Mouse (Mus musculus) kidney, adult 2 months (tissue): ENCODE data around the gene Dcun1d4. TPM values are rescaled to one million over a fixed set of nuclear protein-coding genes. Genes with fewer than 3 reads are reported as not detected.
"Not testable (repeated sequence)": the region's sequence is repeated elsewhere in the genome, so short reads cannot be mapped to it uniquely, and the experiment has no call there.

Experiments
- DNase-seq: peaks from one replicate; pipeline ENCODE4 v3.0.0; 2021
- H3K27ac ChIP-seq: fragments of 200-500 bp; 2 replicates; pipeline ENCODE4 v1.5.1; 2012; ENCODE audit warnings: low read depth, low read length, control low read depth, inconsistent platforms; ENCODE audit not compliant: insufficient read depth
- H3K27me3 ChIP-seq: fragments of 200-500 bp; replicated peaks from 2 replicates; pipeline ENCODE4 v1.6.1; 2012; ENCODE audit warnings: mild to moderate bottlenecking, moderate library complexity, low read length, inconsistent platforms; ENCODE audit not compliant: control insufficient read depth, insufficient read depth
- H3K36me3 ChIP-seq: fragments of 200-500 bp; 2 replicates; pipeline ENCODE4 v1.6.1; 2012; ENCODE audit warnings: mild to moderate bottlenecking, moderate library complexity, low read length, inconsistent platforms; ENCODE audit not compliant: control insufficient read depth, insufficient read depth
- H3K4me1 ChIP-seq: fragments of 200-500 bp; 2 replicates; pipeline ENCODE4 v1.6.1; 2011; ENCODE audit warnings: low read length; ENCODE audit not compliant: control insufficient read depth, insufficient read depth
- H3K4me3 ChIP-seq: fragments of 200-500 bp; 2 replicates; pipeline ENCODE4 v1.5.1; 2011; ENCODE audit warnings: mild to moderate bottlenecking, low read depth, low read length, control low read depth; ENCODE audit not compliant: insufficient read depth
- CTCF ChIP-seq: fragments of 200-500 bp; conservative IDR thresholded peaks from 2 replicates; pipeline ENCODE4 v1.5.1; 2011; ENCODE audit warnings: low read depth, mild to moderate bottlenecking, control low read depth, low read length, moderate library complexity, mixed read lengths; ENCODE audit not compliant: insufficient read depth, insufficient read length
- POLR2A ChIP-seq: fragments of 200-500 bp; IDR thresholded peaks from one replicate; pipeline ENCODE4 v1.6.1; 2011; ENCODE audit warnings: low read depth, low read length, control low read depth
- WGBS: fragments of 180-500 bp; shearing (Covaris S2); methylation state at CpG from one replicate; pipeline ENCODE4 v1.1.7; 2018; 5-methylcytosine and 5-hydroxymethylcytosine counted together
- polyA plus RNA-seq: library from polyadenylated mRNA; depleted of rRNA; stranded (reverse); fragments of >200 nt; gene quantifications from 2 replicates; pipeline ENCODE4 v1.2.3, GENCODE M21; 2012

The Dcun1d4 gene
- polyA plus RNA-seq, 1 experiment = 14.2 TPM

- DNase-seq = no peak
- Histone ChIP-seq H3K36me3 (no peaks in the 10 kb centered on the region), H3K4me1 (peaks cover 7% of the 10 kb centered on the region; the same call in 1 of the 2 replicates), H3K27ac (no peak overlapping the region), H3K4me3 (no peak overlapping the region), H3K27me3 (no peaks in the 10 kb centered on the region)
- TF ChIP-seq POLR2A (no peak), CTCF (no peak)
- 65% methylated on average over 4 of the region's 4 CpGs for WGBS
Measured at GRCm38 (mm10) chr5:73574616-73575015, 93.8 kb downstream of the Dcun1d4 start.

- TF ChIP-seq CTCF (no peak), POLR2A (no peak)
- no peaks in the 10 kb centered on the region for H3K27me3 ChIP-seq
- no peak for DNase-seq
- H3K36me3 ChIP-seq = no peaks in the 10 kb centered on the region
- WGBS = 76% methylated on average over 7 of the region's 7 CpGs
- no peak overlapping the region for H3K4me3 ChIP-seq
- peak overlapping the region; percentile 0; the same call in 1 of the 2 replicates for H3K27ac ChIP-seq
- H3K4me1 ChIP-seq = peaks cover 7% of the 10 kb centered on the region; the same call in 1 of the 2 replicates
Measured at GRCm38 (mm10) chr5:73576708-73577107, 95.9 kb downstream of the Dcun1d4 start.

DNA sequence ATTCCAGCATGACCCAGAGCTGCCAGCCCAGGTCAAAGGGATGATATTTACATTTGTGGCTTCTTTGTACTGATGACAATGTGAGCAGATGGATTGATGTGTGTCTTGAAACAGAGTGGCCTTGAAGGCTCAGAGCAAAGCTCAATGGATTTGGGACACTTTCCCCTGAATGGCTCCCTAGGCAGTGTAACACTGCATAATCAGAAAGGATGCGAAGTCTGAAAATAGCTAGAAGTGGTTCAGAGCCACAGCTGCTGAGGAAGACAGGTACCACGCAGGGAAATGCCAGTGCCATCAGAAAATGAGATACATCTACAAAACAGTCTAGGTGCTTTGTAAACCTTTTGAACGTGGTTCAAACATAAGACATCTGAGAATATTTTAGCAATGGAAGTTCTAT, 97.3 kb downstream of the Dcun1d4 start:
- DNase-seq = no peak
- WGBS = 92% methylated on average over 3 of the region's 3 CpGs
- Histone ChIP-seq H3K27ac (no peak overlapping the region), H3K4me3 (no peak overlapping the region), H3K4me1 (peaks cover 7% of the 10 kb centered on the region; the same call in 1 of the 2 replicates), H3K27me3 (no peaks in the 10 kb centered on the region), H3K36me3 (no peaks in the 10 kb centered on the region)
- TF ChIP-seq CTCF = no peak
- no peak for TF ChIP-seq POLR2A

- not testable (repeated sequence) for H3K4me1 ChIP-seq, H3K36me3 ChIP-seq, H3K27me3 ChIP-seq, DNase-seq, H3K4me3 ChIP-seq, H3K27ac ChIP-seq
- 84% methylated on average over 6 of the region's 6 CpGs for WGBS
Measured at GRCm38 (mm10) chr5:73584011-73584410, 103.2 kb downstream of the Dcun1d4 start.

DNA sequence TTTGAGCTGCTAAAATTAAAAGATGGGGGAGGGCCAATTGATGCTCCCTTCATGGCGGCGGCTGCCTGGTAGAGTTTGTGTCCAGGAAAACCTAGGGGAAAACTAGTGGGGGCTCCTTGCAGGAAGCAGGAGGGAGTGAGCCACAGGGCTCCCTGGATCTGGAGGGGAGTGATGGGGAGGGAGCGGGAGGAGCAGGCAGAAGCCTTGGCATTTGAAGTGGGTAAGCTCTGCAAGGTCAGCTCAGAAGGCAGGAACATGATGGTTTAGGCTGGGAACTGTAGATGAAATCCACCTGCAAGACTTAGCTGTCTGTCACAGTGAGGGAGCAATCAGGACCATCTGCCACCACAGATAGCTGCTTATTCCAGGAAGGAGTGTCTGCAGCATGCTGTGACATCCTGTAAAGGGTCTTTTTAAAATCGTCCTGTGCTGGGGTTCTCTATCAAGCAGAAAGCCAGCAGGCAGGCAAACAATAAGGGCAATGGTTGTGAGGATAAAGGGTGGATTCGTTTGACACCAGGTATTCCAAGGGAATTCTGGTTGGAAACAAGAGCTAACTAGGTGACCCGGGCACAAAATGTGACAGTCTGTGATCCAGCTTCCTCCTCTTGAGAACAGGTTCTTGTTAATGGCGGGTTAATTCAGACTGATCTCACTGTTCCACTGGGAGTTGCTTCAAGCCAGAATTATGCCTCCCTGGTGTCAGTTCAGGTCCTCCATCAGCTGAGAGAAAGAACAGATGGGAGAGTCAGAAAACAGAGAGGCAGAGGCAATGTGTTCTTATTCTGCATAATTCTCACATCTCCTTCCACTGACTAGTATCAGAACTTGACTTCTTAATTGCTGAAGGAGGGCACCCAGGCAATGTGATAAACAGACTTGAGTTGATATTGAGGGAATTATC, 104.7 kb downstream of the Dcun1d4 start:
- Histone ChIP-seq H3K36me3 (no peaks in the 10 kb centered on the region), H3K27me3 (no peaks in the 10 kb centered on the region), H3K4me1 (no peaks in the 10 kb centered on the region), H3K4me3 (no peak overlapping the region), H3K27ac (no peak overlapping the region)
- WGBS = 53% methylated on average over 7 of the region's 7 CpGs
- TF ChIP-seq POLR2A (no peak), CTCF (no peak)
- DNase-seq = no peak

DNA sequence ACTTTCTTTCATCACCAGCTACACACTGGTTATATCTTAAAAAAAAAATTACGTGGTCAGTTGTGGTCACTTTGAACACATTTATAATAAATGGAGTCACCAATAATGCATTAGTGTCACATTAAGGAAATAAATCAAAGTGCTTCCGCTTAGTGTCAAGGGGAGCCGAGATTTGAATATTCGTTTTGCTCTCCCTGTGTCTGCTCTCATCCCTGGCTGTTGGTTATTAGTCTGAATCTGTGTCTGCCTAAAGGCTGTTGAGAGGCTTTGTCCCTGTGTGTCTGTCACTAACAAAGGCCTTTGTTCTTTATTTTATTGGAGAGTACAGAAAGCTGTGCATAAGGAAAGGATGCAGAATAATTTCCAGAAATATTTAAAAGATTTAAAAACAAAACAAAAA, 105.8 kb downstream of the Dcun1d4 start:
- H3K4me3 ChIP-seq = no peak overlapping the region
- H3K4me1 ChIP-seq = no peaks in the 10 kb centered on the region
- H3K27ac ChIP-seq = no peak overlapping the region
- H3K27me3 ChIP-seq = no peaks in the 10 kb centered on the region
- no peak for TF ChIP-seq CTCF
- no peak for TF ChIP-seq POLR2A
- no peak for DNase-seq
- no peaks in the 10 kb centered on the region for H3K36me3 ChIP-seq
- WGBS = 71% methylated on average over 4 of the region's 4 CpGs

- Histone ChIP-seq H3K4me1 (no peaks in the 10 kb centered on the region), H3K27ac (no peak overlapping the region), H3K36me3 (no peaks in the 10 kb centered on the region), H3K27me3 (no peaks in the 10 kb centered on the region), H3K4me3 (no peak overlapping the region)
- TF ChIP-seq CTCF = no peak
- TF ChIP-seq POLR2A = no peak
- DNase-seq = no peak
- 56% methylated on average over 3 of the region's 3 CpGs for WGBS
Measured at GRCm38 (mm10) chr5:73587119-73587518, 106.3 kb downstream of the Dcun1d4 start.
